Mouse (Mus musculus) E14TG2a.4 (cell line): ENCODE data around the gene Vgll3.

Experiments used
- CTCF ChIP-seq: conservative IDR thresholded peaks from 2 replicates; pipeline ENCODE4 v1.5.1; 2014; ENCODE audit warnings: low read length
- POU5F1 ChIP-seq: IDR thresholded peaks from 2 replicates; pipeline ENCODE4 v1.6.1; 2014; ENCODE audit warnings: low read length, borderline replicate concordance

- TF ChIP-seq CTCF (no peak), POU5F1 (no peak)
Observed at GRCm38 (mm10) chr16:65814918-65815881, at the start of gene Vgll3.
